Mouse (Mus musculus) G1E (cell line): ENCODE measurements around the gene Gucd1.

ENCODE experiments used
- CTCF ChIP-seq: IDR thresholded peaks from 2 replicates; pipeline ENCODE4 v1.5.1; 2012; ENCODE audit warnings: low read depth, low read length, inconsistent platforms, mixed read lengths
- POLR2AphosphoS5 ChIP-seq: IDR thresholded peaks from 2 replicates; pipeline ENCODE4 v1.6.1; 2012; ENCODE audit warnings: low read depth, low read length, inconsistent platforms; ENCODE audit not compliant: insufficient replicate concordance

DNA sequence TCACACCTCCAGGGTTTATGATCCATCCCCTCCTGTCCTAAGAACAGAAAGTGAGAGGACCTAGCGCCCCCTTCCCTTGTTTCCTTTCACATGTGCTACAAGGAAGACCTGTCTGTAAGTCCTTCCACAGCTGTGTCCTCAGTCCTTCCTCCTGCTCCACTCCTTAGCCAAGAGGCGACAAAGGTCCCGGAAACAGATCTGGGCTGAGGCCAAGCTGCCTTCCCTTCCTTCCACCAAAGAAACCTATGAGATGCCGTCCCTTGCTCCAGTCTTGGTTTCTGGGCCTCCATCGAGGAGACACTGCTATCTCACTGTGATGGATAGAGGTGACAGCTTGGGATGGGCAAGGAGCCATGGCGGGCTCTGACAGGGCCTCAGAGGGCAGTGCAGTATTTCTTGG lies 182.7 kb downstream of the Gucd1 start:
- TF ChIP-seq CTCF: no peak
- no peak for TF ChIP-seq POLR2AphosphoS5
